Mouse (Mus musculus) embryonic facial prominence, embryonic 13.5 days (tissue): ENCODE measurements at regions not wholly inside any gene's neighbourhood (a gene's known extent, or its start where the extent isn't known, plus 50 kb on each side); places are given as distances from the start of the nearest gene placed in this dataset.

Experiments used
- ATAC-seq: fragments of 200-750 bp; cut with Nextera tagmentation; 2 replicates; pipeline ENCODE4 v1.8.0; 2017; ENCODE audit warnings: low read depth; ENCODE audit not compliant: insufficient number of reproducible peaks, insufficient read depth, low FRiP score, low TSS enrichment
- H3K27ac ChIP-seq: fragments of 300-500 bp; sonication (generic); 2 replicates; pipeline ENCODE4 v1.5.1; 2015; ENCODE audit warnings: moderate library complexity, mild to moderate bottlenecking, inconsistent platforms
- H3K27me3 ChIP-seq: fragments of 300-500 bp; sonication (generic); 2 replicates; pipeline ENCODE4 v1.6.1; 2015; ENCODE audit warnings: mild to moderate bottlenecking, inconsistent platforms
- H3K36me3 ChIP-seq: fragments of 300-500 bp; sonication (generic); 2 replicates; pipeline ENCODE4 v1.6.1; 2015; ENCODE audit warnings: mild to moderate bottlenecking, inconsistent platforms
- H3K4me1 ChIP-seq: fragments of 300-500 bp; sonication (generic); 2 replicates; pipeline ENCODE4 v1.6.1; 2015; ENCODE audit warnings: inconsistent platforms
- H3K4me2 ChIP-seq: fragments of 300-500 bp; sonication (generic); 2 replicates; pipeline ENCODE4 v1.6.1; 2015; ENCODE audit warnings: moderate library complexity, mild to moderate bottlenecking, inconsistent platforms
- H3K4me3 ChIP-seq: fragments of 300-500 bp; sonication (generic); 2 replicates; pipeline ENCODE4 v1.5.1; 2015; ENCODE audit warnings: mild to moderate bottlenecking, inconsistent platforms
- H3K9ac ChIP-seq: fragments of 300-500 bp; sonication (generic); 2 replicates; pipeline ENCODE4 v1.6.1; 2015; ENCODE audit warnings: mild to moderate bottlenecking, inconsistent platforms
- H3K9me3 ChIP-seq: fragments of 300-500 bp; sonication (generic); 2 replicates; pipeline ENCODE4 v1.6.1; 2016; ENCODE audit warnings: inconsistent platforms
- WGBS: fragments of 180-500 bp; shearing (Covaris S2); methylation state at CpG from one replicate; pipeline ENCODE4 v1.1.7; 2015; ENCODE audit warnings: mixed read lengths; 5-methylcytosine and 5-hydroxymethylcytosine counted together

DNA sequence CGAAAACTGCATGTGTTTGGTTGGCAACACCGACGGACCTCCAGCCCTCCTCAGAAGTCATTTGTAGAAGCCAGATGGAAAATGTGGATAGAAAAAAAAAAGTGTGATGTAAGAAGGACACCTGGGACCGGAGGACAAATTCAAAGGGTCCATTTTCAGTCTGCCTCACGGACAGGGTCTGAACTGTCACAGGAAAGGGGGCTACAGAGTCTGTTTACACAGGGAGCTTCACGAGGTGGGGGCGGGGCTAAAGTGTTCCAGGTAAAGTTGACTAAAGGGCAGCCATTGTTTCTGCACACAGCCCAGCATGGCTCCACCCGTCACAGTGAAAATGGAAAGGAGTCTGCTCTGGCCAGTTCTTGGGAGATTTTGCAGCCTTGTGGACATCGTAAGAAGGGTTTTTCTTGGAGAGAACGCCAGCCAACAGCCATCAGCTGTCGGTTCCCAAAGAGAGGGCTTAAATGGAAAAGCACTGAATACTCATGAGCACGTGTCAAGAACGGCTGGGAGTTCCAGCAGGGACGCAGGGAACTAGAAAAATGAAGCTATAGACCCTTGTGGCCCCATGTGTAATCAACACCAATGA, 125.8 kb upstream of the Plekha5 start:
- no peaks in the 10 kb centered on the region for H3K36me3 ChIP-seq
- no peak for ATAC-seq
- 74% methylated on average over 14 of the region's 14 CpGs for WGBS
- no peaks in the 10 kb centered on the region for H3K27me3 ChIP-seq
- no peak overlapping the region for H3K27ac ChIP-seq
- H3K4me1 ChIP-seq = no peaks in the 10 kb centered on the region
- H3K4me3 ChIP-seq = no peak overlapping the region
- no peak overlapping the region for H3K4me2 ChIP-seq
- H3K9me3 ChIP-seq = no peaks in the 10 kb centered on the region
- H3K9ac ChIP-seq = no peak overlapping the region

DNA sequence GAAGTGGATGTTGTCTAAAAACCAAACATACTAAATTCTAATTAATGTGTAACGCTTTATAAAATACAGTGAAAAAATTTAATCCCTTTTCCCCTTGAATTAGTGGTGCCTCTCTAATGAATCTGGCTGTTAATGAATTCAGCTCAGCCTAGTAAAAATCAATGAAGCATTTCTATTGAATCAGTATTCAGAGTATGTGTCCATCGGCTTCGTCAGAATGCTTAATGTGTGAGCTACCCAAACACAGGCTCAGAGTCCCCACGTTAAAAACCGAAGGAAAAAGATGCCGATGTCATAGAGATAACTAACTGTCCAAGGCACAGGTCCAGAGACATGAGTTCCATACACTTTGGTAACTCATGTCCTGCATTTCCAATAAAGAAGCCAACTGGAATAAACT, 126.3 kb upstream of the Plekha5 start:
- WGBS = 93% methylated on average over 6 of the region's 6 CpGs
- ATAC-seq = no peak
- H3K4me2 ChIP-seq = no peak overlapping the region
- no peaks in the 10 kb centered on the region for H3K27me3 ChIP-seq
- no peak overlapping the region for H3K9ac ChIP-seq
- no peaks in the 10 kb centered on the region for H3K9me3 ChIP-seq
- H3K27ac ChIP-seq = no peak overlapping the region
- no peaks in the 10 kb centered on the region for H3K4me1 ChIP-seq
- H3K36me3 ChIP-seq = no peaks in the 10 kb centered on the region
- H3K4me3 ChIP-seq = no peak overlapping the region

DNA sequence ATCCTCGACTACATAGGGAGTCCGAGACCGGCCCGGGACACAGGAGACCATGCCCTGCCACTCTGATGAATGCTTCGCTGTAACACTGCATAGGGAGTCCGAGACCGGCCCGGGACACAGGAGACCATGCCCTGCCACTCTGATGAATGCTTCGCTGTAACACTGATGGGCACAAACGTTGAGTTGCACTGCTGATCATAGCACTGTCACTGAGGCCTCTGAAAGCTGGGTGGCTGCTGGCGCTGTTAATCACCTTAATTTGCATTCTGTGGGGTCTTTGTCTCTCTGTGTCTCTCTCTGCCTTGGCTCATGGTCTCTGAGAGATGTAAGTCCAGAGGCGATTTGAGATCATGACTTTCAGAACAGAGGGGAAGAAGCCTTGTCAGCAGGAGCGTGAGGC, 133.7 kb upstream of the Plekha5 start:
- Histone ChIP-seq H3K4me2 (no peak overlapping the region), H3K4me1 (no peaks in the 10 kb centered on the region), H3K4me3 (no peak overlapping the region), H3K27ac (no peak overlapping the region), H3K9ac (no peak overlapping the region), H3K36me3 (no peaks in the 10 kb centered on the region), H3K9me3 (no peaks in the 10 kb centered on the region), H3K27me3 (no peaks in the 10 kb centered on the region)
- no peak for ATAC-seq
- 77% methylated on average over 12 of the region's 13 CpGs for WGBS

DNA sequence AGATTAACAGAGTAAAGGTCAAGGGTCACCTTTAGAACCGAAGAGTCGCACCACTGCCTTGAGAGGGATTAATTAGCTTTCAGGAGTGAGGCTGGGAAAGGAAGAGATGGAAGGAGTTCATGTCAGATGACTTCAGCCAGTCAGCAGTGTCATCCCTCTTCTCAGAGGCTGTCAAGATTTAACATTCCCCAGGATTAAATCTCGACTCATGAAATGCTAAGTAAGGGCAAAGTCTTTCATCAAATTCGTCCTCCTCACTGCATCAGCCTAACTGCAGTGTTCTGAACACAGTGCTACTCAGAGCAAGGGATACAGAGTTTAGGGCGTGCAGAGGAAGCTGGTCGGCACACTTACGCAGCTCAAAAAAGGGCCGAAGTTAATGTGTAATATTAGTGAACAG, 135.1 kb upstream of the Plekha5 start:
- no peaks in the 10 kb centered on the region for H3K9me3 ChIP-seq
- H3K27me3 ChIP-seq = no peaks in the 10 kb centered on the region
- no peaks in the 10 kb centered on the region for H3K4me1 ChIP-seq
- 46% methylated on average over 8 of the region's 8 CpGs for WGBS
- H3K9ac ChIP-seq = no peak overlapping the region
- no peak overlapping the region for H3K4me3 ChIP-seq
- no peaks in the 10 kb centered on the region for H3K36me3 ChIP-seq
- no peak for ATAC-seq
- no peak overlapping the region for H3K4me2 ChIP-seq
- H3K27ac ChIP-seq = no peak overlapping the region

DNA sequence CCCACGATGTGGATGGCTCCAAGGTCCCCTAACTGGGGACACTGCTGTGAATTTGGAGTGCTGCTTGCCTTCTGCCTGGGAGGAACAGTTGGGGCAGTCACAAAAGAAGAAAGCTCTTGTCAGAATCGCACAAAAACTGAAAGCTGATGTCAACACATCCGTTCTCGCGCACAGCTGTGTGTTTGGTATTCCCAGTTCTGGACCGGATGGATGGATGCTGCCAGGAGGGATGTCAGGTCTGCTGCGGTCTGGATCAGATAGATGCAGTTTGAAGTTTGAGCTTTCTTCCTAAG, 141.6 kb upstream of the Plekha5 start:
- Histone ChIP-seq H3K4me3 (no peak overlapping the region), H3K27ac (no peak overlapping the region; the same call in 1 of the 2 replicates), H3K9me3 (0 out of 2 replicates have a peak, but pooled peaks cover 2% of the 10 kb centered on the region), H3K4me2 (no peak overlapping the region; the same call in 1 of the 2 replicates), H3K9ac (no peak overlapping the region), H3K36me3 (no peaks in the 10 kb centered on the region), H3K27me3 (no peaks in the 10 kb centered on the region; the same call in 1 of the 2 replicates), H3K4me1 (peaks cover 19% of the 10 kb centered on the region)
- no peak for ATAC-seq
- 62% methylated on average over 7 of the region's 7 CpGs for WGBS

DNA sequence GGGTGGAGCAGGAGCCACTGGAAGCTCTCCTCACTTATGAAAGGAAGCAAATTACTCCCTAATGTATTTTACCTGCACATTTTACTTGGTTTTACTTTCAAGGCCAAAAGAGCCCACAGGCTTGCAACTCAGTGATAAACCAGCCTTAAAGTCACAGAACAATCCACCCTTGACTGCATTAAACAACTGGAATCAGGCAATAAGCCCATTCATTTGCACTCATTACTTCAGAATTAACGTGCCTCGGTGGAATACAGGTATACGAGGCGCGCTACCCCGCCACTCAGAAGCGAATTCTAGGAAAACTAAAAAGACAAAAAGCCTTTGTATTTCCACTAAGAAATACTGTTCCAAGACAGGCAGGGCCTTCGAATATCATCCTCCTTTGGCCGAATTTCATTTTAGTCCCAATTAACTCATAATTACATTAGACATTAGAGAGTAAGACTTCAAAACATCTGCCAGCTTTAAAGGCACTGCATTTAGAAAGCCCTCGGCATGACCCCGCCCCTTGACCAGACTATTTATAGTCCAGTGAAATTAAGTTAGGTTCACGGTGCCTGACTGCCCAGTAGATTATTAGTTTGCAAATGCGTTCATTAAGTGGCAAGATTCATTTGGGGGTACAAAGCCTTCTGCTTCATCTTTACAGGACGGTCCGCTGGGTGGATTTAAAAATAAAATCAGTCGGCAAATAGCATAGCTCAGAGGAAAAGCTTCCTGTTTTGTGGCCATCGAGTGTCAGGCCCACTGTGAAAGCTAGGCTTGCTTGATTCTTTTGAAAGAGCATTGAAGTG, 142.2 kb upstream of the Plekha5 start:
- H3K4me2 ChIP-seq = no peak overlapping the region; the same call in 1 of the 2 replicates
- no peak overlapping the region for H3K9ac ChIP-seq
- no peaks in the 10 kb centered on the region; the same call in 1 of the 2 replicates for H3K27me3 ChIP-seq
- peaks cover 19% of the 10 kb centered on the region for H3K4me1 ChIP-seq
- H3K27ac ChIP-seq = no peak overlapping the region; the same call in 1 of the 2 replicates
- WGBS = 42% methylated on average over 17 of the region's 17 CpGs
- 0 out of 2 replicates have a peak, but pooled peaks cover 2% of the 10 kb centered on the region for H3K9me3 ChIP-seq
- no peaks in the 10 kb centered on the region for H3K36me3 ChIP-seq
- ATAC-seq = no peak
- H3K4me3 ChIP-seq = no peak overlapping the region

DNA sequence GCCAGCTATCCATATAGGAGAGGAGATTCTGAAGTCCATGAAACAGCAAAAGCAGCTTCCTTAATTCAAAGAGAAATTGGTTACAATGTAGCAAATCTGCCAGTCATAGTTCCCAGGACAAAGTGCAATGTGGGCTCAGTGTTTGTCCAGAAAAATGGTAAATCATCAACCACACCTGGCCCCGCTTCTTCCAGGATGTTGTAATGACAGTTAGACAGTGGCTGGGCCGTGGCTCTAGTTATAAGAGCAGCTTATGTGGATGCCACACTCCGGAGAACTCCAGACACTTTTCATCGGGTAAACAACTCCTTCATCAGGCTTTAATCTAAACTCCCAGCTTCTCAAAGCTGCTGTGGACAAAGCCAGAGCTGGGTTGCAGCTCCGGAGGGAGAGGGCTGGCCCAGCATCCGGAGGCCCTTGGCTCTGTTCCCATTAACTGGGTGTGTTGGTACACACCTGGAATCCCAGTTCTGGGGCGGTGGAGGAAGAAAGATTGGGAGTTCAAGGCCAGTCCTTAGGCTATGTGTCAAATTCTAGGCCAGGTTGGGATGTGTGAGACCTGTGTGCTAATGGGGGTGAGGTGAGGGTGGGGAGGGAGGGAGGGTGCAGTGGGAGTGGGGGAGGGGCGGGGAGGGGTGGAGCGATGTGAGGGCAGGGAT, 142.9 kb upstream of the Plekha5 start:
- Histone ChIP-seq H3K27me3 (no peaks in the 10 kb centered on the region; the same call in 1 of the 2 replicates), H3K9me3 (0 out of 2 replicates have a peak, but pooled peaks cover 2% of the 10 kb centered on the region), H3K36me3 (no peaks in the 10 kb centered on the region), H3K27ac (no peak overlapping the region), H3K4me1 (peaks cover 19% of the 10 kb centered on the region), H3K9ac (no peak overlapping the region), H3K4me2 (no peak overlapping the region), H3K4me3 (no peak overlapping the region)
- no peak for ATAC-seq
- 51% methylated on average over 9 of the region's 9 CpGs for WGBS

DNA sequence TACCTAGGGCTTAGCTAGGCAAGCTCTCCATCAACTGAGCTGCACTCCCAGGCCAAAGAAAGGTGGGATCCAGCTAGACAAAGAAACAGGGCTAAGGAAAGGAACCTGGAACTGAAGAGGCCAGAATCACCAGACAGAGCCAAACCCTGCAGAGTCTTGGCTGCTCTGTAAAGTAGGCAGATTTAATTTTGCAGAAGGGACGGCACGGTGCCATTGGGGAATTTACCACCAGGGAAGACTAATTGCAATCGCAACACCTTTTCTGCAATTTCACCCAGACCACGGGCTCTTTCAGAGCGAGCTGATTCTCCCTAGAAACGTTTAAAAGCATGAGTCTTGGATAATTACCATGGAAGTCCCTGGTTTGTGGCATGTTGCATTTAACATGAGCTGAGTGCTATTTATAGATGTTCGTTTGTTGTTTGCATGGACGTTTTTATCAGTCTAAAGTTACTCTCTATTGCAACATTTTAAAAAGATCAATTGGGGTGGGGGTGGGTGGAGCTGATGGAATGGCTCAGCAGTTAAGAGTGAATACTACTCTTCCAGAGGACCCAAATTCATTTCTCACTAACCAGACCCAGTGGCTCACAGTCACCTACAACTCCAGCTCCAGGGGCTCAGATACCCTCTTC, 144.0 kb upstream of the Plekha5 start:
- Histone ChIP-seq H3K4me1 (peaks cover 19% of the 10 kb centered on the region), H3K4me2 (no peak overlapping the region), H3K36me3 (no peaks in the 10 kb centered on the region), H3K9ac (no peak overlapping the region), H3K27me3 (no peaks in the 10 kb centered on the region; the same call in 1 of the 2 replicates), H3K27ac (no peak overlapping the region), H3K9me3 (0 out of 2 replicates have a peak, but pooled peaks cover 2% of the 10 kb centered on the region), H3K4me3 (no peak overlapping the region)
- no peak for ATAC-seq
- WGBS = 70% methylated on average over 8 of the region's 8 CpGs

DNA sequence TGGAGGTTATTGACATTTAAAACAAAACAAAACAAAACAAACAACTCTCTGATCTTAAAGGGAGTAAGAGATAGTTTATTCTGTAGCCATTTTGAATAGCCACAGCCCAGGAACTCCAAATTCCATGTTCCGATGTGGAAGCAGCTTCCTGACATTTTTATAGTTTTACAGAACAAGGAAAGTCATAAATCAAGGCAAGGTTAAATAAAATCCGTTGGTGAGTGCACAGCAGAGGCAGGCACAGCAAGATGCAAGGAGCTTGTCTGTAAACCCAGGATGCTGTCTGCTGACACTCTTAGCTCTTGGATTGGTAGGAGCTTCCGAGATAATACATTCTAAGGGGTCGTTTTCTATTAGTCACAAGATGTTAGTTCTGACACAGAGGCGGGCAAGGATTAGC, 145.1 kb upstream of the Plekha5 start:
- Histone ChIP-seq H3K27ac (no peak overlapping the region), H3K4me3 (no peak overlapping the region), H3K9ac (no peak overlapping the region), H3K27me3 (no peaks in the 10 kb centered on the region; the same call in 1 of the 2 replicates), H3K9me3 (0 out of 2 replicates have a peak, but pooled peaks cover 2% of the 10 kb centered on the region), H3K36me3 (no peaks in the 10 kb centered on the region), H3K4me2 (no peak overlapping the region), H3K4me1 (peaks cover 19% of the 10 kb centered on the region)
- WGBS = 64% methylated on average over 5 of the region's 5 CpGs
- no peak for ATAC-seq

DNA sequence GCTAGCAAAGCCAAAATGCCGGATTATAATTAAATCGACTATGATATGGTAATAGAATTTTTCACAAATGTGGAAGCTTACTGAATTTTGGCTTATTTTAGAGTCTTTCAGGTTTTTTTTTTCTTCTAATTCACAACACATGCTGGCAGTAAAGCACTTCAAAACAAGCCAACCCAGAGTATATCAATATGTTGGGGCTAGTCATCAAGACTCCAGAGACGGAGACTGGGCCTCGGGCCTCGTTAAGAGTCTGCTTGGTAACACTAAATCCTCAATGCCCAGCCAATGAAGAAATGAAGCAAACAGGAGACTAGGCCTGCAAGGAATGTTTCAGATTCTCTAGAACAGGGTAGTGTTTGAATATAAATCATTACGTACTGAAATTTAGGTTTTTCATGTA, 153.3 kb upstream of the Plekha5 start:
- Histone ChIP-seq H3K4me3 (no peak overlapping the region), H3K9ac (no peak overlapping the region), H3K4me1 (peaks cover 21% of the 10 kb centered on the region), H3K4me2 (no peak overlapping the region), H3K36me3 (no peaks in the 10 kb centered on the region), H3K27ac (0 out of 2 replicates have a peak overlapping the region, but pooled peaks have one; percentile 23), H3K9me3 (no peaks in the 10 kb centered on the region), H3K27me3 (peaks cover 11% of the 10 kb centered on the region; the same call in 1 of the 2 replicates)
- WGBS = 31% methylated on average over 6 of the region's 6 CpGs
- no peak for ATAC-seq

DNA sequence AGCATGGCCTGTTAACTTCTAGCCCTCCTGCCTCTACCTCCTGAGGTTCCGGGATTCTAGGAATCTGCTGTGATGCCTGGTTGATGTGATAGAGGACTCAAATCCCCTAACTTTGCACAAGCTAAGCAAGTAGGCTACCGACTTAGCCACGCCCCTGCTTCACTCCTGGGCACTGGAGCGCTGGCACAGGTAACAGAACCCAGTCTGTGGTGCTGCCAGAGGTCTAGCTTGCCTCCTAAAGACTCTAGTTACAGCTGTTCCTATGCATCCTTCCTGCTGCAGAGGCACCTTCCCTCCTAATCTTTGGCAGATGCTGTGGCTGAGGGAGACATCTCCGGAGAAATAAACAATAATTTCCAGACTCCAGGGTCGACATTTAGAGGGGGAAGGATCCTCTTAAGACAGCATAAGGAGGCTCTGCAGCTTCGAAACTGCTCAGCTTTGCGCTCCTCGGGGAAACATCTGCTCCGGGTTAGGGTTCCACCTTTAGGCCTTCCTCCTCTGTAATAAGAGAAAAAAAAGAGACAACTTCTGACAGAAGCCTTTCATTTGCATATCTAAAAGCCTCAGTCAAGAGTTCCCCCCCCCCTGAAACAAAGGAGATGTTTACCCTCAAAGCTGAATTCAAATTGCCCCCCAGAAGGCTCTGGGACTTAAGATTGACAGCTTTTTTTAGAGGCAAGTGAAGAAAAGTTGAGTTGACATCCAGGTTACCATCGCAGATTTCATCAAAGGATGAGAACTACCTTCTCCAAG, 155.4 kb upstream of the Plekha5 start:
- no peak for ATAC-seq
- Histone ChIP-seq H3K4me2 (no peak overlapping the region; the same call in 1 of the 2 replicates), H3K9me3 (no peaks in the 10 kb centered on the region), H3K27ac (peak overlapping the region; percentile 57; the same call in 1 of the 2 replicates), H3K36me3 (no peaks in the 10 kb centered on the region), H3K27me3 (peaks cover 11% of the 10 kb centered on the region; the same call in 1 of the 2 replicates), H3K9ac (no peak overlapping the region), H3K4me1 (peaks cover 21% of the 10 kb centered on the region), H3K4me3 (no peak overlapping the region)
- whole genome bisulfite sequencing = 12% methylated on average over 11 of the region's 11 CpGs
